Mouse (Mus musculus): ENCODE data around the gene Stab1. TPM values are rescaled to one million over a fixed set of nuclear protein-coding genes. Genes with fewer than 3 reads are reported as not detected.

The Stab1 gene
- polyA plus RNA-seq, 1 experiment from 2014 or later = 23.1 TPM

DNA sequence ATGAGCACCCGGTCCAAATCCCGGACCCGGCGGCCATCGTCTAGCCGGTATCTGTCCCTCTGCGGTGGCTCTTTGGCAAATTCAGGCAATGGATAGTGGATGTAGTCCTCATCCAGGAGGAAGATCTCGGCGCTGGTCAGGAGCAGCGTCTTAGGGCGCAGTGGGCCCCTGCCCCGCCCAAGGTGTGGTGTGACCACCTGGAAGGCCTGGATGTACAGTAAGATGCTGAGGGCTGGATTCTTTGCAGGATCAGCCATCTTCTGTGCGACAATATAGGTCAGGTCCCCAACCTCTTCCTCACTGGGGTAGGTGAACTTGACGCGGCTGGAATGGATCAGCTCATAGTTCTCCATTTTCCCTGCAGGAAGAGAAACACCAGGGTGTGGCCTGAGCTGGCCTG is 3.4 kb upstream of the Stab1 start:
- Histone ChIP-seq H3K27ac (ENCODE audit: low read depth, low read length) (no peak overlapping the region; the same call in none of the 2 replicates), H3K4me2 (replicated peaks; ENCODE audit: low read depth) (no peak overlapping the region), H3K27me3 (replicated peaks; ENCODE audit: control insufficient read depth, insufficient read depth, low read length) (no peaks in the 10 kb centered on the region), H3K9me3 (ENCODE audit: control insufficient read depth) (no peaks in the 10 kb centered on the region), H3K4me1 (replicated peaks; ENCODE audit: control insufficient read depth, insufficient read depth, low read length) (no peaks in the 10 kb centered on the region), H3K9ac (ENCODE audit: low read depth, low read length) (no peak overlapping the region), H3K36me3 (ENCODE audit: control insufficient read depth, insufficient read depth) (peaks cover 60% of the 10 kb centered on the region), H3K4me3 (ENCODE audit: low read depth, low read length) (no peak overlapping the region)
- no peak for TF ChIP-seq CTCF (IDR thresholded peaks at IDR 0.05; ENCODE audit: low read depth)
- 92% methylated on average over 15 of the region's 15 CpGs for WGBS
- no peak for ATAC-seq

DNA sequence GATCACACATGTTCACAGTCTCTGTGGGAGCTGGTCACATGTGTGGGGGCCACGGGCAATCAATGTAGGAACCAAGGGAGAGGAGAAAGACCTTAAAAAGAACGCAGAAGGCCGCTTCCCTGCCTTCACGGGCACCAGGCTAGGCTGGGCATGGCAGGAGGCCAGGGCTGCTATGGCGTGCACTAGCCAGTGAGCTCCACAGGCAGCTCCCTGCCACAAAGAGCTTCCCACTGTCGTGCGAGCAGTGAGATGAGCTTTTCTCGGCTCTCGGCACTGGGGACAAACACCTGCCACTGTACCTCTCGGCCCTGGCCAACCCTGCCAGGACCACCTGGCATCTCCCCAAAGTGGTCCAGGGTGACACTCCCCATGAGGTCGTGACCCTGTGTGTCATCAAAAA is 2.9 kb upstream of the Stab1 start:
- 91% methylated on average over 11 of the region's 11 CpGs for WGBS
- Histone ChIP-seq H3K36me3 (ENCODE audit: control insufficient read depth, insufficient read depth) (peaks cover 56% of the 10 kb centered on the region), H3K4me1 (replicated peaks; ENCODE audit: control insufficient read depth, insufficient read depth, low read length) (no peaks in the 10 kb centered on the region), H3K27me3 (replicated peaks; ENCODE audit: control insufficient read depth, insufficient read depth, low read length) (no peaks in the 10 kb centered on the region), H3K4me3 (ENCODE audit: low read depth, low read length) (no peak overlapping the region), H3K4me2 (replicated peaks; ENCODE audit: low read depth) (no peak overlapping the region), H3K9me3 (ENCODE audit: control insufficient read depth) (no peaks in the 10 kb centered on the region), H3K9ac (ENCODE audit: low read depth, low read length) (no peak overlapping the region), H3K27ac (ENCODE audit: low read depth, low read length) (no peak overlapping the region; the same call in 1 of the 2 replicates)
- ATAC-seq = no peak
- TF ChIP-seq CTCF (IDR thresholded peaks at IDR 0.05; ENCODE audit: low read depth) = no peak

DNA sequence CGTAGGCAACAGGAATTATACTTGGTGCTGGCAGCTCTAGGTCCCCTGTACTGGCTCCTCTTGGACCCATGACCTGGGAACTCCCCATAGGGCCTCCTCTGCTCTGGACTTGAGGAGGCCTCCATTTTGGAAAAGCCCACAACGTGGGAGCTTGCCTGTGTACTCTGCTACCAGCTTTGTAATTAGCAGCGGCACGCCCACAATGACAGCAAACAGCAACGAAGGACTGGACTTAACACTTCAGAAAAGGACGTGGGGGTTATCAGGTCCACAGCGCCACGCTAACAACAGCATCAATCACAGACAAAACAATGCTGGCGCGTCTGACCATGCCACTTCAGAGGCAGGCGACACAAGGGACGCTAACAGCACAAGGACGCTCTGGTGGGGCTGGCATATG is 2.5 kb upstream of the Stab1 start:
- no peaks in the 10 kb centered on the region for H3K27me3 ChIP-seq (replicated peaks; ENCODE audit: control insufficient read depth, insufficient read depth, low read length)
- no peak for ATAC-seq
- H3K4me3 ChIP-seq (ENCODE audit: low read depth, low read length) = no peak overlapping the region
- H3K4me2 ChIP-seq (replicated peaks; ENCODE audit: low read depth) = no peak overlapping the region
- H3K9ac ChIP-seq (ENCODE audit: low read depth, low read length) = no peak overlapping the region
- H3K36me3 ChIP-seq (ENCODE audit: control insufficient read depth, insufficient read depth) = peaks cover 51% of the 10 kb centered on the region
- 78% methylated on average over 13 of the region's 13 CpGs for WGBS
- no peak for TF ChIP-seq CTCF (IDR thresholded peaks at IDR 0.05; ENCODE audit: low read depth)
- H3K27ac ChIP-seq (ENCODE audit: low read depth, low read length) = no peak overlapping the region
- no peaks in the 10 kb centered on the region for H3K4me1 ChIP-seq (replicated peaks; ENCODE audit: control insufficient read depth, insufficient read depth, low read length)
- H3K9me3 ChIP-seq (ENCODE audit: control insufficient read depth) = no peaks in the 10 kb centered on the region

DNA sequence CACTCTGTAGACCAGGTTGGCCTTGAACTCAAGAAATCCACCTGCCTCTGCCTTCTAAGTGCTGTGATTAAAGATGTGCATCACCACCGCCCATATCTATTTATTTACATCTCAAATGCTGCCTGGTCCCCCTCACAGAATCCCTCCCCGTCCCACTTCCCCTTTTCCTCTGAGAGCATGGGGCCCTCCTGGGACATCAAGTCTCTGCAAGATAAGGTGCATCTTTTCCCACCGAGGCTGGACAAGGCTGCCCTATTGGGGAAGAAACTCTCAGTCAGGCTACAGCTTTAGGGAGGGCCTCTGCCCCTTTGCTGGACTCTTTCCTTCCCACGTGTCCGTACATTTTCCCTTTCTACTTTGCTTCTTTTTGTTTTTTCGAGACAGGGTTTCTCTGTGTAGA is 1.1 kb upstream of the Stab1 start:
- no peak for ATAC-seq
- Histone ChIP-seq H3K4me3 (ENCODE audit: low read depth, low read length) (no peak overlapping the region), H3K27me3 (replicated peaks; ENCODE audit: control insufficient read depth, insufficient read depth, low read length) (no peaks in the 10 kb centered on the region), H3K9ac (ENCODE audit: low read depth, low read length) (no peak overlapping the region), H3K4me1 (replicated peaks; ENCODE audit: control insufficient read depth, insufficient read depth, low read length) (no peaks in the 10 kb centered on the region), H3K36me3 (ENCODE audit: control insufficient read depth, insufficient read depth) (peaks cover 37% of the 10 kb centered on the region), H3K4me2 (replicated peaks; ENCODE audit: low read depth) (no peak overlapping the region), H3K27ac (ENCODE audit: low read depth, low read length) (no peak overlapping the region), H3K9me3 (ENCODE audit: control insufficient read depth) (no peaks in the 10 kb centered on the region)
- no peak for TF ChIP-seq CTCF (IDR thresholded peaks at IDR 0.05; ENCODE audit: low read depth)
- WGBS = 68% methylated on average over 6 of the region's 6 CpGs

DNA sequence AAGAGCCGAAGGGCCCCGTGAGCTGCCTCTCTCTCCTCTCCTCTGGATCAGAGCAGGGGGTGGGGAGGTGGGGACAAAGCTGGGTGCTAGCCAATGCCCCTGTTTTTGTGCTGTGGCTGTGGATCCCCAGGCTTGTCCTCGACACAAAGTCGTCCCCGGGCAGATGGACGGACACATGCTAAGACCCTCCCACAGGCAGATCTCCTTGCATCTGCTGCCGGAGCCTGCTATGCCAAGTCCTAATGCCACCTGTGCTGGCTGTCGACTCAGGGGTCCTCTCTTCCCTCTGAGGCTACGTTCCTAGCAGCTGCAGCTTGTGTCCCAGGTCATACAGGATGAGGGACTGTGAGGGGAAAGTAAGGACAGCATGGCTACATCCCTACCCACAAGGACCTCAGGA is 1.6 kb downstream of the Stab1 start:
- Histone ChIP-seq H3K4me2 (replicated peaks; ENCODE audit: low read depth) (peak overlapping the region; percentile 35; the same call in 1 of the 2 replicates), H3K36me3 (ENCODE audit: control insufficient read depth, insufficient read depth) (peaks cover 10% of the 10 kb centered on the region), H3K9me3 (ENCODE audit: control insufficient read depth) (no peaks in the 10 kb centered on the region), H3K4me3 (ENCODE audit: low read depth, low read length) (0 out of 2 replicates have a peak overlapping the region, but pooled peaks have one; percentile 1), H3K9ac (ENCODE audit: low read depth, low read length) (0 out of 2 replicates have a peak overlapping the region, but pooled peaks have one; percentile 7), H3K27me3 (replicated peaks; ENCODE audit: control insufficient read depth, insufficient read depth, low read length) (no peaks in the 10 kb centered on the region), H3K4me1 (replicated peaks; ENCODE audit: control insufficient read depth, insufficient read depth, low read length) (no peaks in the 10 kb centered on the region), H3K27ac (ENCODE audit: low read depth, low read length) (no peak overlapping the region)
- no peak for ATAC-seq
- WGBS = 59% methylated on average over 9 of the region's 9 CpGs
- no peak for TF ChIP-seq CTCF (IDR thresholded peaks at IDR 0.05; ENCODE audit: low read depth)

DNA sequence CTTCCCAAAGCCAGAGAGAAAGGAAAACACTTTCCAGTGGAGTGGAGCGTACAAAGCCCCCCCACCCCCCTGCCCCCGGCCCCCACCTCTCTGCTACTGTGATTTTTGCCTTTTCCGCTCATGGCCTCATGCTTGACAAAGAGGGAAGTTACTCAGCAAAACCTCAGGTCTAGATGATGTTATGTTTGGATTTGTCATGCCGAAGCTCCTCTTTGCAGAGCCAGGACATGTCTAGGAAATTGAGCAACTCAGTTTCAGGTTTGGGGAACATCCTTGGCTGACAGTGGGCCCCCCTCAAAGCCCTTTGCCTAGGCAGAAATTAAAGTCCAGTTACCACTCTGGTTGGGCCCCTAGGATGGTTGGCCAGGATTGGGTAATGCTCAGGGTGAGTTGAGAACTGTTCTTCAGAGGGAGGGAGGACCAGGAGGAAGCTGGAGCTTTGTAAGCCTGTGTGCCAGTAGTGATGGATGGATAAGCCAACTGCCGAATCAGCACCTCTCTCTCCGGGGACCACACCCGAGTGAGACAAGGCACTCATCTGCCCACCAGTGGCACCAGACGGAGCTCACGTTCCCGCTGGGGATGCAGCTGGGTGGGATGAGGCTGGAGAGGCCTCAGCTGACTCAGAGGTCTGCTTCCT is 2.3 kb downstream of the Stab1 start:
- Histone ChIP-seq H3K4me3 (ENCODE audit: low read depth, low read length) (no peak overlapping the region), H3K4me2 (replicated peaks; ENCODE audit: low read depth) (0 out of 2 replicates have a peak overlapping the region, but pooled peaks have one; percentile 35), H3K9me3 (ENCODE audit: control insufficient read depth) (no peaks in the 10 kb centered on the region), H3K36me3 (ENCODE audit: control insufficient read depth, insufficient read depth) (peaks cover 3% of the 10 kb centered on the region), H3K4me1 (replicated peaks; ENCODE audit: control insufficient read depth, insufficient read depth, low read length) (no peaks in the 10 kb centered on the region), H3K27ac (ENCODE audit: low read depth, low read length) (no peak overlapping the region), H3K9ac (ENCODE audit: low read depth, low read length) (no peak overlapping the region), H3K27me3 (replicated peaks; ENCODE audit: control insufficient read depth, insufficient read depth, low read length) (no peaks in the 10 kb centered on the region)
- TF ChIP-seq CTCF (IDR thresholded peaks at IDR 0.05; ENCODE audit: low read depth) = no peak
- no peak; the same call in 1 of the 2 replicates for ATAC-seq
- 46% methylated on average over 10 of the region's 10 CpGs for WGBS
